Mouse (Mus musculus): ENCODE measurements around the gene Zfp683. TPM values are rescaled to one million over a fixed set of nuclear protein-coding genes. Genes with fewer than 3 reads are reported as not detected.
A peak's percentile ranks its signal among the peaks of the same experiment; 100 is the strongest.

Zfp683 gene
- polyA plus RNA-seq, 1 experiment: not detected

DNA sequence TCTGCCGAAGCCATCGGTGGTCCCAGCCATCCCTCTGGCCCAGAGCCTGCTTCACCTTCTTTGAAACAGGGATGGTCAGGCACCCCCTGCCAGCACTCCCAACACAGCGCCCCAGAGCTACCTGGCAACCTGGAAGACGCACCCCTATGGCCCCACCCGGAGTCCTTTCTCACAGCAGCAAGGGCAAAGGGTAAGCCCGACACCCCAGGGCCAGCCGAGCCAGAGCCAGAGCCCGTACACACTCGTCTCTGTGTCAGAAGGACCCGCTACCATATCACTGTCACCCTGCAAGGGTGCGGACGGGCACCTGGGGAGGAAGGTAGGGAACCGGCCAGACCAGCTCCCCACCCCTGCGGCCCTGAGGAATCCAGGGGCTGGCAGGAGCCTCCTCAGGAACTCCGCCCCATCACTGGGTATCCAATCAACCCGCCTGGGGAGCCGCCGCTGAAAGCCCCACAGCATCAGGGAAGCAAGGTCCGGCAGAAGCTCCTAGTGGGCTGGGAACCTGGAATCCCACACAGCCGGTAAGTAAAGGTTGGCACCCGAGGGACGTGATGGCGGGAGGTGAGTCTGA is 11.9 kb downstream of the Zfp683 start:
- no peaks in the 10 kb centered on the region for H3K27me3 ChIP-seq (ENCODE audit: control insufficient read depth, insufficient read depth, low read length, poor library complexity, severe bottlenecking)
- H3K36me3 ChIP-seq (ENCODE audit: control insufficient read depth, insufficient read depth, low read length, poor library complexity, severe bottlenecking): no peaks in the 10 kb centered on the region
- peaks cover 21% of the 10 kb centered on the region for H3K4me1 ChIP-seq (ENCODE audit: control insufficient read depth, insufficient read depth, low read length)
- no peak overlapping the region for H3K27ac ChIP-seq (ENCODE audit: insufficient read depth, low read length)
- no peak for TF ChIP-seq CTCF (IDR thresholded peaks at IDR 0.05; ENCODE audit: low read depth, low read length)
- peak overlapping the region; percentile 19; the same call in 1 of the 2 replicates for H3K9ac ChIP-seq (ENCODE audit: low read depth, poor library complexity, severe bottlenecking)
- no peaks in the 10 kb centered on the region for H3K9me3 ChIP-seq (replicated peaks; ENCODE audit: control insufficient read depth, insufficient read depth, low read length, poor library complexity, severe bottlenecking)
- peak overlapping the region; percentile 40 for H3K4me3 ChIP-seq (ENCODE audit: low read depth, low read length)

- Histone ChIP-seq H3K4me3 (ENCODE audit: low read depth, low read length) (no peak overlapping the region), H3K4me1 (ENCODE audit: control insufficient read depth, insufficient read depth, low read length) (peaks cover 18% of the 10 kb centered on the region), H3K9me3 (replicated peaks; ENCODE audit: control insufficient read depth, insufficient read depth, low read length, poor library complexity, severe bottlenecking) (no peaks in the 10 kb centered on the region), H3K27me3 (ENCODE audit: control insufficient read depth, insufficient read depth, low read length, poor library complexity, severe bottlenecking) (no peaks in the 10 kb centered on the region), H3K9ac (ENCODE audit: low read depth, poor library complexity, severe bottlenecking) (no peak overlapping the region), H3K27ac (ENCODE audit: insufficient read depth, low read length) (no peak overlapping the region), H3K36me3 (ENCODE audit: control insufficient read depth, insufficient read depth, low read length, poor library complexity, severe bottlenecking) (no peaks in the 10 kb centered on the region)
- TF ChIP-seq POLR2A (IDR thresholded peaks at IDR 0.05; ENCODE audit: insufficient read depth, low read length) (no peak), CTCF (IDR thresholded peaks at IDR 0.05; ENCODE audit: low read depth, low read length) (no peak), EP300 (IDR thresholded peaks at IDR 0.05; ENCODE audit: insufficient read depth, low read depth, low read length) (no peak)
These were observed 13.7 kb downstream of the Zfp683 start for GRCm38 (mm10) chr4:134067383-134067782.

DNA sequence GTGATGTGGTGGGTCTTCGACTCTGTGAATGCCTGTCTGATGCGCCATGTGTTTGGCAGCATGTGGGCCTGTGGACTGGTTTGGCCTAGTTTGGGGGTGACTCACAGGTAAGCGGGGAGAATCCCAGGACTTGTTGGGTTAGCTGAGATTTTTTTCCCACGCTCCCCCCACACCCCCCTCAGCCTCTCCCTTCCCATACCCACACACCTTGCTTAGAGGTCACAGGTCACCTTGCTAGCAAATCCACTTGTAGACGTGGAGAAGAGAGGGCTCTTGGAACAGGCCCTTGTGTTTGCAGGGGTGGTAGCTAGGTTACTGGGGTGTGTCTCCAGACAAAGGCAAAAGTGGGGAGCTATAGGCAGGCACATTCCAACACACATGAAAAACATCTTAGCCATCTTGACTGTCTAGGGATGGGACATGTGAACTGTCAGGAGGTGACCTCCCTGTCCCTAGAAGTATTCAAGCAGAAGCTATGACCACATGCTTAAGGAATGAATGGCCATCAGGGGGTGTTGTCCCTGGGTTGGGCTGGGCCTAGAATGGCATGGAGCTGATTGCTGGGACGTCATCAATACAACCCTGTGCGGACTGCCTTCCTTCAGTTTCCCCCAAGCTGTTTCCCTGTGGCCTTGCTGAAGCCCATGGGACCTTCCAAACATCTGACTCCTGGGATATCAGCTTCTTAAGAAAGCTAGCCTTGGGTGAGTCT is 14.4 kb downstream of the Zfp683 start:
- Histone ChIP-seq H3K4me1 (ENCODE audit: control insufficient read depth, insufficient read depth, low read length) (peaks cover 14% of the 10 kb centered on the region), H3K4me3 (ENCODE audit: low read depth, low read length) (no peak overlapping the region), H3K27ac (ENCODE audit: insufficient read depth, low read length) (no peak overlapping the region), H3K36me3 (ENCODE audit: control insufficient read depth, insufficient read depth, low read length, poor library complexity, severe bottlenecking) (no peaks in the 10 kb centered on the region), H3K9ac (ENCODE audit: low read depth, poor library complexity, severe bottlenecking) (no peak overlapping the region), H3K27me3 (ENCODE audit: control insufficient read depth, insufficient read depth, low read length, poor library complexity, severe bottlenecking) (no peaks in the 10 kb centered on the region), H3K9me3 (replicated peaks; ENCODE audit: control insufficient read depth, insufficient read depth, low read length, poor library complexity, severe bottlenecking) (no peaks in the 10 kb centered on the region)
- TF ChIP-seq EP300 (IDR thresholded peaks at IDR 0.05; ENCODE audit: insufficient read depth, low read depth, low read length): no peak
- no peak for TF ChIP-seq POLR2A (IDR thresholded peaks at IDR 0.05; ENCODE audit: insufficient read depth, low read length)

- H3K4me1 ChIP-seq (ENCODE audit: control insufficient read depth, insufficient read depth, low read length): peaks cover 14% of the 10 kb centered on the region
- H3K4me3 ChIP-seq (ENCODE audit: low read depth, low read length): no peak overlapping the region
- no peaks in the 10 kb centered on the region for H3K9me3 ChIP-seq (replicated peaks; ENCODE audit: control insufficient read depth, insufficient read depth, low read length, poor library complexity, severe bottlenecking)
- no peak overlapping the region for H3K27ac ChIP-seq (ENCODE audit: insufficient read depth, low read length)
- no peak for TF ChIP-seq POLR2A (IDR thresholded peaks at IDR 0.05; ENCODE audit: insufficient read depth, low read length)
- 0 out of 2 replicates have a peak, but pooled peaks have one; percentile 36 for TF ChIP-seq EP300 (IDR thresholded peaks at IDR 0.05; ENCODE audit: insufficient read depth, low read depth, low read length)
- no peaks in the 10 kb centered on the region for H3K27me3 ChIP-seq (ENCODE audit: control insufficient read depth, insufficient read depth, low read length, poor library complexity, severe bottlenecking)
- no peaks in the 10 kb centered on the region for H3K36me3 ChIP-seq (ENCODE audit: control insufficient read depth, insufficient read depth, low read length, poor library complexity, severe bottlenecking)
- no peak overlapping the region for H3K9ac ChIP-seq (ENCODE audit: low read depth, poor library complexity, severe bottlenecking)
These were observed 15.3 kb downstream of the Zfp683 start for GRCm38 (mm10) chr4:134068793-134069580.

DNA sequence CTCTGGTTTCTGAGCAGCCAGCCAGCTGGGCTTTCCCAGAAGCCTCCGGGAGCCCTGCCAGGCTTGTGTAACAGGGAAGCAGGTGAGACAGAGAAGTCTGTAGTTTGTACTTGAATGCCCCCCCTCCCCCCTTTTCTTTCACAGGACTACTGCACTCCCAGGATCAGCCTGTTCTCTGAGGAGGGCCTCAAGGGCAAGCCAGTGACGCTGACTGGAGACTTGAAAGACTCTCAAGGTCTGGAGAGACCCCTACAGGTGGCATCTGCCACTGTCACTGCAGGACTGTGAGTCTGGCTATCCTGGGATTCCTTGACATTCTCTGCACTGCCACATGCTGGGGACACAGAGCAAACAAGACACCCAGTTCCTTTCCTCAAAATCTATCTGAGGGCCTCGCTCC is 25.1 kb downstream of the Zfp683 start:
- Histone ChIP-seq H3K4me1 (ENCODE audit: control insufficient read depth, insufficient read depth, low read length) (peaks cover 6% of the 10 kb centered on the region), H3K9me3 (replicated peaks; ENCODE audit: control insufficient read depth, insufficient read depth, low read length, poor library complexity, severe bottlenecking) (no peaks in the 10 kb centered on the region), H3K27ac (ENCODE audit: insufficient read depth, low read length) (no peak overlapping the region; the same call in 1 of the 2 replicates), H3K4me3 (ENCODE audit: low read depth, low read length) (no peak overlapping the region), H3K27me3 (ENCODE audit: control insufficient read depth, insufficient read depth, low read length, poor library complexity, severe bottlenecking) (no peaks in the 10 kb centered on the region), H3K36me3 (ENCODE audit: control insufficient read depth, insufficient read depth, low read length, poor library complexity, severe bottlenecking) (no peaks in the 10 kb centered on the region), H3K9ac (ENCODE audit: low read depth, poor library complexity, severe bottlenecking) (no peak overlapping the region)
- no peak for TF ChIP-seq POLR2A (IDR thresholded peaks at IDR 0.05; ENCODE audit: insufficient read depth, low read length)
- TF ChIP-seq CTCF (IDR thresholded peaks at IDR 0.05; ENCODE audit: low read depth, low read length): peak; percentile 86
- TF ChIP-seq EP300 (IDR thresholded peaks at IDR 0.05; ENCODE audit: insufficient read depth, low read depth, low read length): peak; percentile 42; the same call in 1 of the 2 replicates

GRCm38 (mm10) chr4:134080674-134081073 is 27.0 kb downstream of the Zfp683 start:
- no peaks in the 10 kb centered on the region for H3K36me3 ChIP-seq (ENCODE audit: control insufficient read depth, insufficient read depth, low read length, poor library complexity, severe bottlenecking)
- TF ChIP-seq POLR2A (IDR thresholded peaks at IDR 0.05; ENCODE audit: insufficient read depth, low read length): no peak
- TF ChIP-seq EP300 (IDR thresholded peaks at IDR 0.05; ENCODE audit: insufficient read depth, low read depth, low read length): no peak
- TF ChIP-seq CTCF (IDR thresholded peaks at IDR 0.05; ENCODE audit: low read depth, low read length): no peak
- no peaks in the 10 kb centered on the region for H3K27me3 ChIP-seq (ENCODE audit: control insufficient read depth, insufficient read depth, low read length, poor library complexity, severe bottlenecking)
- H3K9me3 ChIP-seq (replicated peaks; ENCODE audit: control insufficient read depth, insufficient read depth, low read length, poor library complexity, severe bottlenecking): peaks cover 5% of the 10 kb centered on the region; the same call in 1 of the 2 replicates
- peaks cover 6% of the 10 kb centered on the region for H3K4me1 ChIP-seq (ENCODE audit: control insufficient read depth, insufficient read depth, low read length)
- H3K27ac ChIP-seq (ENCODE audit: insufficient read depth, low read length): no peak overlapping the region
- no peak overlapping the region for H3K4me3 ChIP-seq (ENCODE audit: low read depth, low read length)
- peak overlapping the region; percentile 34; the same call in 1 of the 2 replicates for H3K9ac ChIP-seq (ENCODE audit: low read depth, poor library complexity, severe bottlenecking)
